Mouse (Mus musculus) hindbrain, postnatal 0 days (tissue): ENCODE measurements at regions not wholly inside any gene's neighbourhood (a gene's known extent, or its start where the extent isn't known, plus 50 kb on each side); places are given as distances from the start of the nearest gene placed in this dataset.

Experiments used
- ATAC-seq: fragments of 200-750 bp; cut with Nextera tagmentation; 2 replicates; pipeline ENCODE4 v1.8.0; 2017; ENCODE audit warnings: mild to moderate bottlenecking, moderate TSS enrichment, moderate library complexity
- DNase-seq: peaks from one replicate; pipeline ENCODE4 v3.0.0-alpha.2; 2015; ENCODE audit warnings: low spot score
- H3K27ac ChIP-seq: fragments of 300-500 bp; sonication (generic); 2 replicates; pipeline ENCODE4 v1.5.1; 2014; ENCODE audit warnings: mild to moderate bottlenecking
- H3K27me3 ChIP-seq: fragments of 300-500 bp; sonication (generic); 2 replicates; pipeline ENCODE4 v1.6.1; 2014; ENCODE audit warnings: low read length, mixed read lengths; ENCODE audit not compliant: insufficient read depth
- H3K36me3 ChIP-seq: fragments of 300-500 bp; sonication (generic); 2 replicates; pipeline ENCODE4 v1.6.1; 2014; ENCODE audit warnings: low read length, mixed read lengths; ENCODE audit not compliant: insufficient read depth
- H3K4me1 ChIP-seq: fragments of 300-500 bp; sonication (generic); 2 replicates; pipeline ENCODE4 v1.6.1; 2014; ENCODE audit warnings: antibody characterized with exemption, low read length, mixed read lengths; ENCODE audit not compliant: insufficient read depth
- H3K4me2 ChIP-seq: fragments of 300-500 bp; sonication (generic); 2 replicates; pipeline ENCODE4 v1.6.1; 2014; ENCODE audit warnings: low read depth, mild to moderate bottlenecking, low read length, moderate library complexity, mixed read lengths
- H3K4me3 ChIP-seq: fragments of 300-500 bp; sonication (generic); 2 replicates; pipeline ENCODE4 v1.5.1; 2014; ENCODE audit warnings: low read length
- H3K9ac ChIP-seq: fragments of 300-500 bp; sonication (generic); replicated peaks from 2 replicates; pipeline ENCODE4 v1.6.1; 2014; ENCODE audit warnings: mild to moderate bottlenecking, low read length, moderate library complexity, mixed read lengths
- H3K9me3 ChIP-seq: fragments of 300-500 bp; sonication (generic); 2 replicates; pipeline ENCODE4 v1.6.1; 2016; ENCODE audit warnings: low read length, mixed read lengths
- CTCF ChIP-seq: IDR thresholded peaks from 2 replicates; pipeline ENCODE4 v1.5.1; 2016; ENCODE audit warnings: antibody characterized with exemption, control low read depth, low read depth
- WGBS: fragments of 180-500 bp; shearing (Covaris S2); extraction: QIAGEN DNeasy Blood & Tissue Kit; methylation state at CpG from one replicate; pipeline ENCODE4 v1.1.7; 2014; 5-methylcytosine and 5-hydroxymethylcytosine counted together

DNA sequence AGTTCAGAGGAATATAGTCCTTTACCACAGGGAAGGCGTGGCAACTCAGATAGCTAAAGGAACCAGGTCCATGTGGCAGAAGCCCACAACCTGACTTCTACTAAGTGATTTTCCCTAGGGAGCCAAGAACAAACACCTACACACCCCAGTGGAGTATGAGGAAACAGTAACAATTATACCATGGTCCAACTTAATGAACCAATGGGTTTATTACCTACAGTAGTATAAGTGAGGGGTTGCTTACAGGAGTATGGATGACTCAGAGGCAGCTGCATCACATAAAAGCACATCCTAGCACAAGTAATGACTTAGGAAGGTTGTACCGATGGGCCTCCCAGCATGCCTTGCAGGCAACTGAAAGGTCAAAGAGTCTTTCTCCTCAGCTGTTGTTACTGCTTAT is 98.7 kb upstream of the Cul1 start:
- Histone ChIP-seq H3K27ac (no peak overlapping the region), H3K27me3 (no peaks in the 10 kb centered on the region), H3K4me3 (no peak overlapping the region), H3K9me3 (no peaks in the 10 kb centered on the region), H3K4me1 (no peaks in the 10 kb centered on the region), H3K9ac (no peak overlapping the region), H3K36me3 (no peaks in the 10 kb centered on the region), H3K4me2 (no peak overlapping the region)
- 91% methylated on average over 2 of the region's 2 CpGs for WGBS
- ATAC-seq (no peak), DNase-seq (no peak)
- no peak for TF ChIP-seq CTCF

DNA sequence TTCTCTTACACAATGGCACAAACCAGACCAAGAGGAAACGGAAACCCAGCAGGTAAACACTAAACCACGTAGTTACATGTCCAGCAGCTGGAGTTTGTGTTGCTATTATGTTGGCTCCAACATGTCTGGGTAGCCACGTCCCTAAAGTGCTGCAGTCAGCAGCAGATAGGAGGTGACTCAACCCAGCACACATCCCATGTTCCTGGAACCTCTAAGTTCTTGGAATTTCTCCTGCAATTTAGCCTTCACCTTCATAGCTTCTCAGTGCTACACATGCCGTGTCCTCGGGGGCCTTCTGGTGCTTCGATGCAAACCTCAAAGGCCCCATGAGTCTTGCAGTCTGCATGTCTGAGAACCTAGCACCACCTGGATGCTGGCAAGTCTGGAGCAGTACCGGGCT is 97.7 kb upstream of the Cul1 start:
- Histone ChIP-seq H3K9ac (no peak overlapping the region), H3K4me1 (no peaks in the 10 kb centered on the region), H3K27ac (no peak overlapping the region), H3K9me3 (no peaks in the 10 kb centered on the region), H3K4me3 (no peak overlapping the region), H3K4me2 (no peak overlapping the region), H3K36me3 (no peaks in the 10 kb centered on the region), H3K27me3 (no peaks in the 10 kb centered on the region)
- ATAC-seq, result no peak
- TF ChIP-seq CTCF, result no peak
- 81% methylated on average over 7 of the region's 7 CpGs for WGBS
- DNase-seq, result no peak

GRCm38 (mm10) chr6:47356500-47356899 is 96.7 kb upstream of the Cul1 start:
- no peak overlapping the region for H3K9ac ChIP-seq
- 79% methylated on average over 7 of the region's 7 CpGs for WGBS
- no peak overlapping the region for H3K4me3 ChIP-seq
- no peaks in the 10 kb centered on the region for H3K27me3 ChIP-seq
- DNase-seq (no peak), ATAC-seq (no peak)
- no peak for TF ChIP-seq CTCF
- no peaks in the 10 kb centered on the region for H3K9me3 ChIP-seq
- H3K4me1 ChIP-seq, result no peaks in the 10 kb centered on the region
- no peaks in the 10 kb centered on the region for H3K36me3 ChIP-seq
- H3K4me2 ChIP-seq, result no peak overlapping the region
- no peak overlapping the region for H3K27ac ChIP-seq

- Histone ChIP-seq H3K9ac (no peak overlapping the region), H3K27ac (no peak overlapping the region), H3K4me2 (no peak overlapping the region), H3K9me3 (no peaks in the 10 kb centered on the region), H3K36me3 (no peaks in the 10 kb centered on the region), H3K4me3 (no peak overlapping the region), H3K27me3 (no peaks in the 10 kb centered on the region), H3K4me1 (no peaks in the 10 kb centered on the region)
- 49% methylated on average over 2 of the region's 2 CpGs for WGBS
- peak; percentile 51; the same call in 1 of the 2 replicates for ATAC-seq
- peak; percentile 42 for DNase-seq
- peak; percentile 65 for TF ChIP-seq CTCF
Observed at GRCm38 (mm10) chr6:47358686-47359085, 94.5 kb upstream of the Cul1 start.

DNA sequence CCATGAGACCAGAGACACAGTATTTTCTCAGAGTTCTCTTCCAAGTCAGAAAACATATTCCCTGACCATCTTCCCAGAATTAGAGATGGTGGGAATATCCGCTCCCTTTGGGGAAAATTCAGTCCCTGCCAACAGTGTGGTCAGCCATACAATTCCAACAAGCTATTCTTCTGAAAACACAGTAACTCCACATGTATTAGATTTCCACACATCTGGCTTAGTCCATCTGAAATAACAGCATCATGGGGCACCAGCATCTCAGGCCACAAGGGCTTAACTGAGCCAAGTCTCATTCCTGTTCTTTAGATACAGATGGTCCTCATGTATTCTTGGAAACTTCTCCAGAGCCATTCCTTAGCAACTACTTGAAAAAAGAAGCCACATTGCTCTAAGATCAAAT is 89.2 kb upstream of the Cul1 start:
- TF ChIP-seq CTCF, result no peak
- H3K4me2 ChIP-seq, result no peak overlapping the region
- no peak for DNase-seq
- 100% methylated on average over 1 of the region's 1 CpGs for WGBS
- H3K4me1 ChIP-seq, result no peaks in the 10 kb centered on the region
- no peaks in the 10 kb centered on the region for H3K27me3 ChIP-seq
- no peak overlapping the region for H3K27ac ChIP-seq
- H3K9me3 ChIP-seq, result no peaks in the 10 kb centered on the region
- H3K4me3 ChIP-seq, result no peak overlapping the region
- no peak for ATAC-seq
- H3K9ac ChIP-seq, result no peak overlapping the region
- no peaks in the 10 kb centered on the region for H3K36me3 ChIP-seq

DNA sequence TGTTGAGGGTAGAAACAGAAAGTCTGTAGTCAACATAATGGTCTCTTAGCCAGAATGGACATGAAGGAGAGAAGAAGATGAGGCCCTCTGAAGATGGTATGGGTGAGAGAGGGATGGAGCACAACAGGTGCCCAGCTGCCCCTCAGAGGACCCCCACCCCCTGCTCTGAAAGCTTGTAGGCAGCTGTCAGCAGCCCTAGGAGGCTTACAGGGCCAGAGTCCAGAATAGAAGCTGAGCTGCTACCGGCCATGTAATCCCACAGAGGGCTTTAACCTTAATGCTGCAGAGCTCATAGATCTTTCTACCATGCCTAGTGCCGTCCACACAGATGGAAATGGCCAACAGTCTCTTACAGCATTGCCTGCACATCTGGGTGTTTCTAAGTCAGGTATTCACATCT is 88.6 kb upstream of the Cul1 start:
- H3K4me1 ChIP-seq, result no peaks in the 10 kb centered on the region
- H3K27ac ChIP-seq, result no peak overlapping the region
- no peak for TF ChIP-seq CTCF
- no peaks in the 10 kb centered on the region for H3K9me3 ChIP-seq
- H3K27me3 ChIP-seq, result no peaks in the 10 kb centered on the region
- WGBS, result 63% methylated on average over 2 of the region's 2 CpGs
- no peak overlapping the region for H3K4me3 ChIP-seq
- H3K4me2 ChIP-seq, result no peak overlapping the region
- no peak for ATAC-seq
- H3K9ac ChIP-seq, result no peak overlapping the region
- no peaks in the 10 kb centered on the region for H3K36me3 ChIP-seq
- DNase-seq, result no peak

GRCm38 (mm10) chr6:47365651-47366645 is 87.2 kb upstream of the Cul1 start:
- H3K4me2 ChIP-seq, result no peak overlapping the region
- no peak for ATAC-seq
- H3K4me1 ChIP-seq, result no peaks in the 10 kb centered on the region
- no peaks in the 10 kb centered on the region for H3K27me3 ChIP-seq
- no peak overlapping the region for H3K9ac ChIP-seq
- no peak for TF ChIP-seq CTCF
- H3K36me3 ChIP-seq, result no peaks in the 10 kb centered on the region
- H3K4me3 ChIP-seq, result no peak overlapping the region
- WGBS, result 55% methylated on average over 5 of the region's 5 CpGs
- DNase-seq, result no peak
- H3K9me3 ChIP-seq, result no peaks in the 10 kb centered on the region
- H3K27ac ChIP-seq, result no peak overlapping the region
